Mouse (Mus musculus): ENCODE measurements around the gene Rnf222.

DNA sequence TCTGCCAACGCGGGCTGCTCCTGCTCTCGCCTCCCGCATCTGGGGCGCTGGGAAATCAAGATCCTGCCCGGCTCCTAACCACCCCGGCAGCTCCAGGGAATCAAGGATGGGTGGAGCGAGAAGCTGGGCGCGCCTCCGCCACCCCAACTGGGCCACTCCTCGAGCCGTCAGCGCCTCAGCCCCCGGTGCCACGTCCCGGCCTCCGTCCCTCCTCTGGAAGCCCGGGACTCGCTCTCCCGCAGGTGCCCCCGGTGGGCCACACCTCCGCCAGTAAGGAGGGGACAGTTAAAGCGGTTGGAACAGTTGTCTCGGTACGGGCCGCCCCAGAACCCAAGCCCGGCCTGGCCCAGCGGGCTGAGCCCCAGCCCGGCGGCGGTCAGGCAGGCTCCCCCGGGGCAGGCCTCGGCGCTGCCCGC is 35.9 kb upstream of the Rnf222 start:
- no peak for TF ChIP-seq CTCF (IDR thresholded peaks at IDR 0.05; ENCODE audit: borderline replicate concordance, insufficient read depth, low read length)
- peak; percentile 52; the same call in 1 of the 2 replicates for TF ChIP-seq POLR2A (IDR thresholded peaks at IDR 0.05; ENCODE audit: low read depth, low read length)
